Mouse (Mus musculus) thymus, adult 2 months (tissue): ENCODE measurements at regions not wholly inside any gene's neighbourhood (a gene's known extent, or its start where the extent isn't known, plus 50 kb on each side); places are given as distances from the start of the nearest gene placed in this dataset.

Experiments used
- CTCF ChIP-seq: fragments of 200-500 bp; IDR thresholded peaks from 2 replicates; pipeline ENCODE4 v1.5.1; 2012; ENCODE audit warnings: mild to moderate bottlenecking, control low read depth, low read length, moderate library complexity, borderline replicate concordance; ENCODE audit not compliant: control insufficient read depth, poor library complexity, insufficient read depth; ENCODE audit errors: extremely low read depth
- POLR2A ChIP-seq: fragments of 200-500 bp; IDR thresholded peaks from 2 replicates; pipeline ENCODE4 v1.6.1; 2012; ENCODE audit warnings: mild to moderate bottlenecking, low read length, control low read depth, moderate library complexity; ENCODE audit not compliant: control insufficient read depth, poor library complexity, insufficient read depth; ENCODE audit errors: extremely low read depth

GRCm38 (mm10) chr6:94807216-94807615 lies 107.3 kb upstream of the Lrig1 start:
- TF ChIP-seq POLR2A (no peak), CTCF (no peak)
